Mouse (Mus musculus): Measurements from ENCODE around the gene Muc20.

GRCm38 (mm10) chr16:32766904-32767303 lies 30.3 kb downstream of the Muc20 start:
- TF ChIP-seq CTCF (IDR thresholded peaks at IDR 0.05; ENCODE audit: borderline replicate concordance, insufficient read depth, low read depth, low read length) = no peak
- TF ChIP-seq POLR2A (IDR thresholded peaks at IDR 0.05; ENCODE audit: borderline replicate concordance, insufficient read depth, low read length) = no peak

Measured in cerebellum, adult 2 months (tissue).